Mouse (Mus musculus) cerebellum, postnatal 14 days (tissue): ENCODE measurements at regions not wholly inside any gene's neighbourhood (a gene's known extent, or its start where the extent isn't known, plus 50 kb on each side); places are given as distances from the start of the nearest gene placed in this dataset.

ENCODE experiments used
- DNase-seq, 2 experiments: peaks; one replicate each; pipeline ENCODE4 v3.0.0; 2021; ENCODE audit warnings: mixed read lengths in 2 of 2

DNA sequence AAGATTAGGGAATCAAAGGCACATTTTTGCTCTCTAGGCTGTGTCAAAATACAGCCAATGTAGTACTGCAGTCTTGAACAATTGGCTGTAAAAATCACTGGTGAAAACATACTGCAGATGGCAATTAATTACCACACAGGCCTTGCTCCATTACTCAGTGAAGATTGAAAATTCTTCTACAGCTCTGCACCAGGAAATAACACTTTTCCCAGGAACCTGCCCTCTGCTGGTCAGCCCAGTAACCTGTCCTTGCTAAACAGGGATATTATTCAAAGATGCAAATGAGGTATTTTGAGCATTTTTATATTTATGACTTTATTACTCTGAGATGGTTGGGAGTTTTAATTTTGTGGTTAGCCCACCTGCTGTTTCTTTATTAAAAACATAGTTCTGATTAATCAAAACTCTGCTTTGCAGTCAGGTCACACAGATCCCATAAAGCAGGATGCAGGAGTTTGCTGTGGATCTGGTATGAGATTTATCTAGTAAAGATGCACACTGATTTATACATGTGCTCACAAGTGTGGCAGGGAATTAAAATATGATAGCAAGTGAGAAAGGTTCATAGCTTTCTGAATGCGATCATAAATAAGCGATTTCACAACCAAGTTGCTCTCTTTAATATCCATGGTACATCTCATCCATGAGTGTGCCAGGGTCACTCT lies 815.3 kb upstream of the Ghitm start:
- peak; percentile 59 to 70 for DNase-seq
